Mouse (Mus musculus): ENCODE measurements around the gene Slc44a3. TPM values are rescaled to one million over a fixed set of nuclear protein-coding genes. Genes with fewer than 3 reads are reported as not detected.
"Not testable (repeated sequence)": the region's sequence is repeated elsewhere in the genome, so short reads cannot be mapped to it uniquely, and the experiment has no call there.

The Slc44a3 gene
- total RNA-seq, 1 experiment from 2014 or later, result 0.46 TPM

DNA sequence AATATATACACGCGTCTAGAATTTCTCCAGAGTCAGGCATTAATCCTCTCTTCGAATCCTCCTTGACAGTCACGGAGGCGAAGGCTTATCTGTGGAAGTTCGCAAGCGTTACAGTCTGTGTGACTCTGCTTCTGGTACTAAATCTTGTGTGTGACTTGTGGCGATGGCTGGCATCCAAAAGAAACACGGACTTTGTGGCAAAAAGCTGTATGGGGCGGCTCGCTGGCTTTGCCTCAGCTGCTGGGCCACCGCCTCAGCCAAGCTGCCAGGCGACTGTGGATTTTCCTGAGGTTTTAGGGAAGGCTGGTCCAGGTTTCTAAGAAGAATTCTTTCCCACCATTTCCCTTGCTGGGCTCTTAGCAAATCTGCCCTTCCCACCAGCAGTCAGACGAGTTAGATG lies 21.1 kb upstream of the Slc44a3 start:
- ATAC-seq (replicated peaks; ENCODE audit: low read depth, poor library complexity, severe bottlenecking), result peak; percentile 57

DNA sequence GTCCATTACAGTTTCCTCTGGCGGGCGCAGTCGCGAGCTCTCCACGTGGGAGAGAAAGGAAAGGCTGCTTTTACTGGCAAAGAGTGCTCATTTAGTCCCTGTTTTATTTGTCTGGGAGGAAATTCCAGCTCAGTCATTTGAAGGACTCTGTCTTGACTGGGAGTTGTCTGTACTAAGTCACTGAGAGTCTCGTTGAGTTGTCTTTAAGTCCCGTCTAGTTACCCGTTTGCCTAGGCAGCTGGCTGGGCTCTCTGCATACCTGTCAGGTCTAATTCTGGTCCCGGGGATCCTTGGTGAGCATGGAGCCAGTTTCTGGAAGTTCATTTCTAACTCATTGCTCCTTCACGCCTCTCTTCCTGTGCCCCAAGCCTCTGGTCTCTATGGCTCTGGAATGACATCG lies 20.5 kb upstream of the Slc44a3 start:
- no peak for ATAC-seq (replicated peaks; ENCODE audit: low read depth, poor library complexity, severe bottlenecking)

DNA sequence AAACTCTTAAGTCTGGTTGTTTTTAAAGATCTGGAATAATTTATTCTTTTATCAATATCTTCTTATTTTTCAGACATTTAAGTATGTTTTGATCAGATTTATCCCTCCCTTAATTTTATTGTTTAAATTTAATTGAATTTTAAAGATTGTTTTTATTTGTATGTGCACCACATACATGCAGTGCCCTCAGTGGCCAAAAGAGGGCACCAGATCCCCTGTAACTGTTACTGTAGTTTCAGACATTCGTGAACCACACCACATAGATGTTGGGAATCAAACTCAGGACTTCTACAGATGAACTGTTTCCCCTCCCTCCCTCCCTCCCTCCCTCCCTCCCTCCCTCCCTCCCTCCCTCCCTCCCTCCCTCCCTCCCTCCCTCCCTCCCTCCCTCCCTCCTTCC lies 18.2 kb upstream of the Slc44a3 start:
- ATAC-seq (replicated peaks; ENCODE audit: low read depth, poor library complexity, severe bottlenecking), result no peak

DNA sequence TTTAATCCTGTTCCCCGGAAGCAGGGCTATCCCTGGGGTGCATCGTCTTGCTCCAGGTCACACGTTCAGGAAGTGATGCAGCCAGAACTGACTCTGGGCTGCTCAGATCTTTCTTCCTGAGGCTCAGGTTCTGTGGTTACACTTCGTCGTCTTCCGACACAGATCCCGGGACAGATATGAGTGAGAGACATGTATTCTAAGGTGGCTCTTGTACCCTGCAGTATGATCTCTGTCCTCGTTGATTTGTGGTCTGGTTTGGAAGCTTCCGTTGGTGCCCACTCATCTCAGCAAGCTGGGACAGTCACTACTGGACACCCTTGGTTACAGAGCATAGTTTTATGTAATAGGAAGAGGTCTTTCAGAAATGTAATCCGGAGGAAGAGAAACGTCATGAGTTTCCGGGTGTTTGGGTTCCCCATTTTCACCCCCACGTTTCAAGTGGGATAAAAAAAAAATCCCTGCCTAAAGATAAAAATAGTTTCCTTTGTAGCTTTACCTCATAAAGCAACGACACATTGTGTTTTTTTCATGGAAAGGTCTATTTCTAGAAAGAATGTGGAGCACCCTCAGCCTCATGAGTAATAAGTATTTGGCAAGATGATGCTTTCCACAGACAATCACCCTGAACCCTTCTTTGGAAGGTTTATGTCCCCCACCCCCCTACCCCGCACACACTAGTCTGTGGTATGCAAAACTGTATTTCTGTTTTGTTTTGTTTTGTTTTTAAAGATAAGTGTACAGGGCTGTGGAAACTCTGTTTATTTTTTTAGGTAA lies 15.8 kb upstream of the Slc44a3 start:
- ATAC-seq (replicated peaks; ENCODE audit: low read depth, poor library complexity, severe bottlenecking), result peak; percentile 81

DNA sequence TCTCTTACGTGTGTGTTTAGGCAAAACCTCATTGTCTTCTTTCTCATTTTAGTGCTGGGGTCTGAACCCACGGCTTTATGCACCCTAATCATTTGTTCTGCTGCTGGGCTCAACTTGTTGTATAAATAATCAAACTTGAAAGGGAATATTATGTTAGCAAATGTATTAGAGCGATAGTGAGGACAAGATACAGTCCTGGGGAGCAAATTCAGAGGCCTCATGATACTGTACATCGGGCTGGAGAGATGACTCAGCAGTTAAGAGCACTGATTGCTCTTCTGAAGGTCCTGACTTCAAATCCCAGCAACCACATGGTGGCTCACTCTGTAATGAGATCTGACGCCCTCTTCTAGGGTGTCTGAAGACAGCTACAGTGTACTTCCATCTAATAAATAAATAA lies 8.4 kb upstream of the Slc44a3 start:
- ATAC-seq (replicated peaks; ENCODE audit: low read depth, poor library complexity, severe bottlenecking), result no peak

DNA sequence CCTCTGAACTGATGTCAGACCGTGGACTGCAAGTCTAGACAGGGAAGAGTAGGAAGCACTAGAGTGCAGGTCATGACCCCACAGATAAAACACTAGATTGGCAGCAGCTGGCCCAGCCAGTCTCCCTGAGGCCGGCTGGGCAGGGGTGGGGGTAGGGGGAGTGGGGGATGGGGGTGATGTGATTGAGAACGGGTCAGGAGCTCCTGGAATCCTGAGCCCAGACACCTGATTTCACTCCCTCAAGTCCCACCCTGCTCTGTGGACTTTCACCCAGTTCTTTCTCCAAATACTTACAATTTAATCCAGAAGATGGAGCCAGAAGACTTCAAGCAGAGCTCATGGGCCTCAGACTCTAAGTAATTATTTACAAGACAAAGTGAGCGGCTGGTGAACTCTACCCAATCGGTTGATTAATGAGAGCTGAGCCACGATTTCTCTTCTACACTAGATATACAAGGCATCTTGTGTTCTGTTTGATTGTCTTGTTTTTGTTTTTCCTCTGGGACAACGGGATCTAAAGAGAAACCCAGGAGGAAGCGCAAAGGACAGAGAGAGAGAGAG lies 7.7 kb upstream of the Slc44a3 start:
- 0 out of 2 replicates have a peak, but pooled peaks have one; percentile 7 for ATAC-seq (replicated peaks; ENCODE audit: low read depth, poor library complexity, severe bottlenecking)

DNA sequence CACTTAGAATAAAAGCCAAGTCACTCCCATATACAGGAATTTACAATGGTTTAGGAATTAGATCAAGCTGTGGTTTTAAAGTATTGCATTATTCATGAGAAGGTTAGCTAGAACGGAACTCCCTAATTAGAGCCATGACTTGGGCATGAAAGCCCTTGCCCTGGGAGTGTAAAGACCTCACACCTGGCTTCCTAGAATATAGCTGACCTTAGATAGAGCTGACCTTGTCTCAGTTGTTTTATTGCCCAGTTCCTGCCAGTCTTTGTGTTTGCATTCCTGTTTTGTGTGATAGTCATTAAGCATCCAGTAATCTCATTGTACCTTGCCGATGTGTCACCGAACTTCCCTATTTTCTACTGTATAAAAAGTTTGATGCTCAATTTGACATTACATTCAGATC lies 6.6 kb upstream of the Slc44a3 start:
- ATAC-seq (replicated peaks; ENCODE audit: low read depth, poor library complexity, severe bottlenecking), result not testable (repeated sequence)

DNA sequence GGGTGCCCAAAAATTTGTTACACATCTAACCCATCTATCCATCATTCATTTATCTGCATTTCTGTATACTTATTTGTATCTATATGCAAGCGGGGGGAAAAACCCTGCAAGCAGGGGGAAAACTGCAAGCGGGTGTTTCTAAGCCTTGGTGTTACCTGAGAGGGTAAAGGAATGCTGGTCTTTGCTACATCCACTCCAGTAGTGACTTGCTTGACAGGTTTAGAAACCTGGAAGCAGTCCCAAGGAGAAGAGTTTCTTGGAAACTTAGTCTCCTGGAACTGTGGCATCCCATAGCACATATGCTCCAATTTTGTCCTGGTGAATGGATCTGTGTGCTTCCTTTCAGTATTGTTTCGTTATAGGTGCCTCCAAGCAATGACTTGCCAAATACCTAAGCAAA lies 5.8 kb upstream of the Slc44a3 start:
- no peak for ATAC-seq (replicated peaks; ENCODE audit: low read depth, poor library complexity, severe bottlenecking)

DNA sequence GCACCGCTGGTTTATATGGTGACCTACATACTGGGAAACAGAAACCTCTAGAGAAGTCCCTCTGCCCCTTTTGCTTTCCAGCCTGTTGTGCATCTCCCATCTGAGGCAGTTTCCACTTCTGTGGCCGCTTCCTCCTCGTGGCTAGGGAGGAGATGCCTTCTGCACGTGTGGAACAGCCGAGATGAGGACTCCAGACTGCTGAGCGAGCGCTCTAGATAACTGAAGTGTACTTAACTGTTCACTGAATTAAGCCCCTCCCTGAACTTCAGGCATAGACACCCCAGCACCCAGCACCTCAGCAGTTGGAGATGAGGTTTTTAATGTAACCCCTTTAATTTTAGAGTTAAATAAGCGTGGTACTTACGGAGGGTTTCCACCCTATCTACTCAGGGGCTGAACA lies 4.6 kb upstream of the Slc44a3 start:
- peak; percentile 46; the same call in 1 of the 2 replicates for ATAC-seq (replicated peaks; ENCODE audit: low read depth, poor library complexity, severe bottlenecking)

DNA sequence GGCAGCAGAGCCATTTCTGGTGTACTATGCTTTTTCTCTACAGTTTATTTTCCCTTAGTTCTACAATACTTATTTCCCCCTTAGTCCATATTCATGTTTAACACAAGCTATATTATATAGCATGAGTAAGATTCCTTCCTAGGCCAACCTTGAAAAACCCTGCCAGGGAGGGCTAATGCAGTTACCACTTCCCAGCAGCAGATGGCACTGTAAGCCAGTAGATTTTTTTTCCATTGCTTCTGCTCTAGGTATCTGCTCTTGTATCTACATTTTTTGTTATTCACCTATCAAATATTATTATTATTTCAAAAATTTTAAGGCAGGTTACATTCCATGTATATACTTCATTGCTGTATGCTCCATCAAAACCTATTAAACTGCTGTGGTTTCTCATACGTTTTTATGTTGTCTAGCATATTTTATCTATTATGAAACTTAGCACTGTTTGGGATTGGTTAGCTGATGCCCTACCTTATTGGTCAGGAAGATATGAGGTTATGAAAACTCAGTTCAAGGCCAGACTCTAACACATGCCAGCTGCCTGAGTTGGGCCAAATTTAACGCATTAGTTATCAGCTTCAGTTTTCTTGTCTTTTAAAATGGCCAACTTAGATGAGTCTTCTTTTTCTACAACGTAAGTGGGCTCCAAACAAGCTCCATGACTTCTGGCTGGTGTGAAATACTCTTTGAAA lies 3.8 kb upstream of the Slc44a3 start:
- peak; percentile 64; the same call in 1 of the 2 replicates for ATAC-seq (replicated peaks; ENCODE audit: low read depth, poor library complexity, severe bottlenecking)

DNA sequence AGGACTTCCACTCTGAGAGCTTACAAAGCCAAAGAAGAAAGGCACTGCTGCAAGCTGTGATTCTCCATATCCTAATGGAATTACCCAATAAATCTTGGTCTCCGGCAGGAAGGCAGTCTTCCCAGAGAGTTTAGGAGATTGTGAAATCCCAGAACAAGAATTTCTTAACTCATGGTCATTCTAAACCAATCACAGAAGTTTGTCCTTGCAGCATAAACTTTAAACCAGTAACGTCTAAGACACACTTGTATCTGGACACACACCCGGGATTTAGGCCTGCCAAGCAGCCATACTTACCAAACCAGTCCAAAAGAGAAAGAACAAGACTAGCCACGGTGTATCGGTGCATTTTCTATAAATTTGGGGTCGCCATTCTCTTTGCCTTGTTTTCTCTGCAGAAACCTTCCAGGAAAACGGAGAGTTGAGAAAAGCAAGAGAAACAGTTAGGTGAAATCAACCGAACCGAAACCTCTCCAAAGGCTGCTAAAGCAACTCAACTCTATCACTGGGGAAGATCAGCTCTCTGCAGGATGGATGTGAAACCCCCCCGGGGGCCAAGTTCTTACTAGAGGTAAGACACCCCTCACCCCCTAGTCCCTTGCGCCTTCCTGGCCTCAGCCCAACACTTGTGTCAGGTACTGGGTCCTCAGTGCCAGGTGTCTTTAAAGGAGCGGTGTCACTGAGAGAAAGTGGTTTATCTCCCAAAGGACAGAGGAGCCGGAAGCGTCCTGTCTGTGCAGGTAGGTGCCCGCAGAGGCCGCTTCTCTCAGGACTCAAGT lies 645 bp downstream of the Slc44a3 start:
- no peak for ATAC-seq (replicated peaks; ENCODE audit: low read depth, poor library complexity, severe bottlenecking)

DNA sequence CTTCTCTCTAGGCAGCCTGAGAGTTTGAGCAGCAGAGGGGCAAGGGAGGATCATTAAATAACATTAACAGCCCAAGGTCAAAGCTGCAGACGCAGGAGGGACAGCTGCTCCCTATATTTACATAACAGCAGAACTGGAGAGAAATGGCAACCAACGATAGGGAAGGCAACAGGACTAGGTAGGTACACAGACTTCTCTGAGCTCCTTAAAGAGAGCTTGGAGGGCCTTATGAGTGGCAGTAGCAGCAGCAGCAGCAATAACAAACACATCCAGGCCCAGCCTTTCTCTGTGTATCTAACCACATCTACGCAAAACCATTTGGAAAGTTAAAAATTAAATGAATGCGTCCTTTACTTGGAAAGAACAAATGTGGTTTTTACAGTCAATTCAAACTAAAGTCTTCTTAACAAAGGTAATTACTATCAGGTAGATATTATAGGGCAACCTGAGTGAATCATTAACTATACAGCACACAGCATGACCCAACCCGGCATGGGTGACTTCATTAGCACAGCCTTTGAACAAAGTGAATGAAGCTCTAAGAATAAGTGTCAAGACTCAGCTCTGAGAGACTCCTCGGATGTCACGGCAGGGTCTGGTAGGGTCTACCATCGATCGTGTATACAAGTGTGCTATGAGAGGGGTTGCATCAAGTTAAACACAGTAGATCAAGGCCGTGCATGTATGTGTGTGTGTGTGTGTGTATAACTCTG lies 1.5 kb downstream of the Slc44a3 start:
- ATAC-seq (replicated peaks; ENCODE audit: low read depth, poor library complexity, severe bottlenecking), result no peak

DNA sequence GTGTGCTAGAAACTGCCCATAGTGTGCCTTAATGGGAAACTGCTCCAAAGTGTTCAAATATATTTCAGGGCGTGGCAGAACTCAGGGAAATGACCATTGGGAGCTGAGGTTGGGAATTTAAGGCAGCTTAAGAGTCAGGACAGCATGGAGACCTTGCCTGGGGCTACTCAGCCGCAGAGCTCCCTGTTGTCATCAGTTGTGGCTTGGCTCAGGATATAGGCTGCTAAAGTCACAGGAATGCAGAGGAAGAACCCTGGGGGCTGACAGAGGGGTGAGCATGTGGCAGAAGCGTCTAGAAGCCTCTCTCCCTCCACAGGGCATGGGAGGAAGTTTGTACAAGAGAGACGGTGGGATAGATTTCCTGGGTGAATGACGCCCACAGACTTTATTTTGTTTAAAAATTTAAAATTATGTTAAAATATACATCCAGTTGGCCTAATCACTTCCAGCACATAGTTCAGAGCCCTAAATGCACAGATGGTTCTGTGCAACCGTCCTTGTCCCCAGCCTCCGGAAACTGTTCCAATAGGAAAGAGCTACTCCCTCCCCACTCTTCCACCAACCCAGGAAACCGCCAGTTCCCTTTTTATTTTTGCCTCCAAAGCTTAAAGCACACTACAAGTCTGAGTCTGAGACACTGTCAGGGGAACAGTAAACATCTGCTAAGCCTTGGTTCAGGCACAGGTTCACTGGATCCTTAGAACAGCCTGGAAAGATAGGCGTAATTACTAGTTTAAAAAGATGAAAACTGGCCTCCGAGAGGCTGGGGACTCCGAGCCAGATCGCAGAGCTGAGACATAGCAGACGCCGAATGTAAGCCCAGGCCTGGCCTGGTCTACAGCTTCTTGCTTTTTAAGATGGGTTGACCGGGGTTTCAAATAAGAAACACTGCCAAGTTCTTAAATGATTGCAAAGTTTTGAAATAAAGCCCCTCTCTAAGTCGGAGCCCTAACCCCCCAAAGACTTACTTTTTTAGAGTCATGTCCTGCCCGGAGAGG lies 5.8 kb downstream of the Slc44a3 start:
- ATAC-seq (replicated peaks; ENCODE audit: low read depth, poor library complexity, severe bottlenecking), result 0 out of 2 replicates have a peak, but pooled peaks have one; percentile 46

DNA sequence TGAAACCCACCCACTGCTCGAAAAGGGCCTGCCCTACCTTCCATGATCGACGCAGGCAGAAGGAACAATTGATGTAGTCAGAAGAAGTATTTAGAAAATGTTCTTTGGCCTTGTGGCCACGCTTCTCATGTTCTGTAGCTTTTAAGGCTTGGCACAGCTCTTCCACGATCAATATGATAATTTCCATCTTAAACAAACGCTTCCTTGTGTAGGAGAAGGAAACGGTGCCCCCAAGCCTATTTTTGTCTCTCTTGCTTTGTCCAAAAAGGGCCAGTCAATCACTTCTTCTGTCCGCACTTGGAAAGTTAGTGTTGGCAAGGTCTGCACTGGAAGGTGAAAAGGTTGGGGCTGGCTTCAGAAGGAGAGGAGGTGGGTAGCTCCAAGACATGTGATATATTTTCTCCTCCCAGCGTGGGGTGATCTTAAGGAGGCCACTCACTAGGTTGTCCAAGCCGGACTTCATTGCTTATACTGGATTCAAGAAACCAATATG lies 10.5 kb downstream of the Slc44a3 start:
- ATAC-seq (replicated peaks; ENCODE audit: low read depth, poor library complexity, severe bottlenecking), result no peak

DNA sequence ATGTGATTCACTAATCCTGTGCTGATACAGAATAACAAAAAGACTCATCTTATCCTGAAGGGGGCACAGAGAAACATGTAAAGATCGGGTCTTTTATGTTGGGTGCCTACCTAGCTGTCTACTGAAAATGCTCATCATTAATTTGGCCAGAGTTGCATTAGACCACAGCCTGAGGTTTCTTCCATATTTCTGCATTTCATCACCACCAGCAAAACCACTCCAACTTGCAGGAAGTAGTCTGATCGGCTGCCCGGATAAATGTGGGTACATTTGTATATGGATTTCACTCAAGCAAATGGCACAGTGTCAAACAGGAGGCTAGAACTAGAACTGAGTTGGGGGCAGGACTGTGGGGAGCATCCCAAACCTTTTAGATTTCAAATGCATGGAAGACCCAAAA lies 11.1 kb downstream of the Slc44a3 start:
- ATAC-seq (replicated peaks; ENCODE audit: low read depth, poor library complexity, severe bottlenecking), result peak; percentile 76

DNA sequence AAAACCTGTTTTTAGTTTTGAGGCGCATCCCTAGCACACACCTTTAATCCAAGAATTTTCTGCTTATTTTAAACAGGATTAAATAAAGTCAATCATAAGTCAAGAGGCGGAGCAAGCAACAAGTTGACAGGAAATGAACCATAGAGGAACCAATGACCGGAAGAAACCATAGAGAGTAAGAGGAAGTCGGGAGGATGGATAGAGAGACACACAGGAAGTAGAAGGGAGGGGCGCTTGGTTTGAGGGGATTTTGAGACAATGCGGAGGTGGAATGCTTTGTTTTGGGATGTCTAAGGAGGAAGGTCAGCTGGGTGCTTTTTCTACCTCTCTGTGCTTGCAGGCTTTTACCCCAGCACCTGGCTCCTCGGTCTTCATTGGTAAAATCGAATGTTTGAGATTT lies 15.2 kb downstream of the Slc44a3 start:
- no peak for ATAC-seq (replicated peaks; ENCODE audit: low read depth, poor library complexity, severe bottlenecking)

DNA sequence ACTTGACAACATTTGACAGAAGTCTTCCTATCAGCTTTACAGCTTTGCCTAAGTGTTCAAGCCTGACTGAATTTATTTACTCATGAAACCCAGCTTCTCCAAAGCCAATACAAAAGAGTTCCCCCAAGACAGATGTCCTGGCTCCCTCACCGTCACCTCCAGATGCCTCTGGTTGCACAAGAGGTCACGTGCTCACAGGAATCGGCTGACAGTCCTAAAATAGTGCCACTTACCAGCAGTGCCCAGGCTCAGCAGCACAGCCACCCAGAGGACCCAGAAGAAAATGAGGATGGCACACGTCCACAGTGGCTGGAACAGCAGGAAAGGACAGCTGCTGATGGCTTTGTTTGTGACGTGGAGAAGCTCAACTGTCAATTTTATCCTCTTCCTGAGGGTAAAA lies 23.1 kb downstream of the Slc44a3 start:
- peak; percentile 96 for ATAC-seq (replicated peaks; ENCODE audit: low read depth, poor library complexity, severe bottlenecking)

DNA sequence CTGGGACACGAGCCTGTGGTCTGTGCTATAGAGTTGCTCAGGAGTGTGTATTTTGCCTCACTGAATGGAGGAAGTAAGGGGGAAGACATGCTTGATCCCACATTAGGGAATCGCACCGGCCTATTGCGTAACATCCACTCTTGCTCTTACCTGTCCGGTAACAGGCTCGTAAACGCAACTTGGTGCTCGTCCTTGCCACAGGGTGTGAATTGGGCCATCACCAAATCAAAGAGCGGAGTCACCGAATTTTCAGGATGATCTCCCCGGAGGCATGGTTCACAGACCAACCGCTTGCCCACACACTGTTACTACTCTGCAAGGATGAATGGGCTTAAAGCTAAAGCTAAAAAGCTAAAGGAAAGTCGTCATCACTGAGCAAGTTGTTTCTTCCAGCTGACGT lies 24.5 kb downstream of the Slc44a3 start:
- ATAC-seq (replicated peaks; ENCODE audit: low read depth, poor library complexity, severe bottlenecking), result no peak

DNA sequence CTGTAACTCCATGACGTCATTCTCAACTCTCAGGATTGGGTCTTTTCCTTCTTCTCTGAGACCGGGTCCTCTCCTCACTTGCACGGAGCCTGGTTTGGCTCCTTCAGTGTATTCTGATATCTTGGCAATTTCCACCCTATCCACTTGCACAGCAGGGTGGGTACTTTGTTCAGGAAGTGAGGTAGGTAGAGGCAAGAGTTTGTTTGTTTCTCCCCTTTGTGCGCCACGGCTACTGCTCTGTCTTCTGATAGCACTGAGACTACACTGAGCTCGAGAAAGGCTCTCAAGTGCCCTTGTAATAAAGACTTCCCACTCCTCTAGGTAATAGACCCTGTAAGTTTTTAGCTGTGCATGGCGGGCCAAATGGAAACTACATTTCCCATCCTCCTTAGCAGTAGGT lies 25.4 kb downstream of the Slc44a3 start:
- ATAC-seq (replicated peaks; ENCODE audit: low read depth, poor library complexity, severe bottlenecking), result no peak
